Mouse (Mus musculus): Measurements from ENCODE around the gene Hk1. TPM values are rescaled to one million over a fixed set of nuclear protein-coding genes. Genes with fewer than 3 reads are reported as not detected.

The Hk1 gene
- polyA plus RNA-seq, 1 experiment from 2014 or later = 31.4 TPM

DNA sequence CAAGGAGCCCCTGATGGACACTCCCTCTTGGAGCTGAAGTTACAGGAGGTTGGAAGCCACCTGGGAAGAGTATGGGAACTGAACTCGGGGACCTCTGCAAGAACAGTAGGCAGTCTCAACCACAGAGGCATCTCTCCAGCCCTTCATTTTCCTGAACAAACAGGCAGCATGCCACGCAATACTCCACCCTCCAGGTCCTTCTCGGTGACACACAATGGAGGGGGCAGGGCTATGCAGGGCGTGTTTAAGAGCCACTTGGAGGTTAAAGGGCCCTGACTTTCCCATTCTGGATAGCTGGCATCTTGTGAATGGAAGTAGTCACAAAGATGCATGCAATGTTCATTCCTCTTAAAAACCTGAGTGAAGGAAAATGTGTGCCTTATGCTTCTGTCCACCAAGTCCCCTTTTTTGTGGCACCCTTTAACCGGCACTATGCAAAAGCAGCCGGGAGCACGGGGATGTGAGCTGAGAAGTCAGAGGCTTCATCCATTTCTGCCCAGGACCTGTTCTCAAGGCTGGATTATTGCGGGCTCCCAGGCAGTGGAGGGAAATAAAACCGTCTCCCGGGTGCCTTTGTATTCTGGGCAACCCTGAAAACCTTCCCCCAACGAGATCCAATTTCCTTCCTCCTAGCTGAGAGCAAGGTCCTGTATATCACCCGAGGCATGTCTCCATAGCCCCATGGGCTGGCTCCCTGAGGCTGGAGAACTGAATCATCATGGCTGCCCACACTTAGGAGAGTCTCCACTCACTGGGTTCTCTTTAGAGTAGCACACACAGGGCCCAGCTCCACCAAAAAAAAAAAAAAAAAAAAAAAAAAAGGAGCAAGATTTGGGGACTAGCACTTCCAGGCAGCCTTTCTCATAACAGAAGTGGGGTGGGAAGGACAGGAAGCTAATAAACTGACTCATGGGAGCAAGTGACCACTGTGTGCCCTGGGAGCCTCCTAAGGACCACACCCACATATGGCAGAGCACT is 42.8 kb downstream of the Hk1 start:
- H3K4me3 ChIP-seq (ENCODE audit: low read length) = no peak overlapping the region
- ATAC-seq (ENCODE audit: low FRiP score, low TSS enrichment) = no peak
- no peak overlapping the region for H3K4me2 ChIP-seq (replicated peaks; ENCODE audit: low read depth, low read length)
- H3K4me1 ChIP-seq (ENCODE audit: control insufficient read depth, insufficient read depth, low read length) = peaks cover 37% of the 10 kb centered on the region; the same call in 1 of the 2 replicates
- no peaks in the 10 kb centered on the region for H3K9me3 ChIP-seq (ENCODE audit: control insufficient read depth, low read length)
- no peak overlapping the region for H3K9ac ChIP-seq (ENCODE audit: low read depth, low read length)
- no peaks in the 10 kb centered on the region for H3K36me3 ChIP-seq (ENCODE audit: control insufficient read depth, insufficient read depth, low read length)
- 20% methylated on average over 12 of the region's 12 CpGs for WGBS
- H3K27ac ChIP-seq (ENCODE audit: low read depth, low read length) = peak overlapping the region; percentile 33; the same call in 1 of the 2 replicates
- no peaks in the 10 kb centered on the region for H3K27me3 ChIP-seq (ENCODE audit: control insufficient read depth, insufficient read depth, low read length)

DNA sequence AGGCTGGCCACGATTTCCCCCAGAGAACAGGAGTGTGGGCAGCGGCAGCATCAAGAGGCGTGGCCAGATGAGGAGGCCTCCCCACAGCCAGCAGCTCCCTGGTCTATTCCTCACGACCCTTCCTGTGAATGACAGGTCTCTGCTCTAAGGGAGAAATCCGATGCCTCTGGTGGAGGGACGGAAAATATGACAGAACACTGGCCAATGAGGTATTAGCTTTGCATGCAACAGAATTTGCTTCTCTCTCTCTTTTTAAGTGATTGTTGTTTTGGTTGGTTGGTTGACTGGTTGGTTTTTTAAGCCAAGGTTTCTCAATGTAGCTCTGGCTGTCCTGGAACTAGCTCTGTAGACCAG is 44.3 kb downstream of the Hk1 start:
- Histone ChIP-seq H3K27ac (ENCODE audit: low read depth, low read length) (no peak overlapping the region), H3K9ac (ENCODE audit: low read depth, low read length) (no peak overlapping the region), H3K36me3 (ENCODE audit: control insufficient read depth, insufficient read depth, low read length) (no peaks in the 10 kb centered on the region), H3K4me3 (ENCODE audit: low read length) (no peak overlapping the region), H3K9me3 (ENCODE audit: control insufficient read depth, low read length) (no peaks in the 10 kb centered on the region), H3K4me2 (replicated peaks; ENCODE audit: low read depth, low read length) (no peak overlapping the region), H3K27me3 (ENCODE audit: control insufficient read depth, insufficient read depth, low read length) (no peaks in the 10 kb centered on the region), H3K4me1 (ENCODE audit: control insufficient read depth, insufficient read depth, low read length) (peaks cover 38% of the 10 kb centered on the region)
- ATAC-seq (ENCODE audit: low FRiP score, low TSS enrichment) = no peak
- WGBS = 24% methylated on average over 6 of the region's 6 CpGs

DNA sequence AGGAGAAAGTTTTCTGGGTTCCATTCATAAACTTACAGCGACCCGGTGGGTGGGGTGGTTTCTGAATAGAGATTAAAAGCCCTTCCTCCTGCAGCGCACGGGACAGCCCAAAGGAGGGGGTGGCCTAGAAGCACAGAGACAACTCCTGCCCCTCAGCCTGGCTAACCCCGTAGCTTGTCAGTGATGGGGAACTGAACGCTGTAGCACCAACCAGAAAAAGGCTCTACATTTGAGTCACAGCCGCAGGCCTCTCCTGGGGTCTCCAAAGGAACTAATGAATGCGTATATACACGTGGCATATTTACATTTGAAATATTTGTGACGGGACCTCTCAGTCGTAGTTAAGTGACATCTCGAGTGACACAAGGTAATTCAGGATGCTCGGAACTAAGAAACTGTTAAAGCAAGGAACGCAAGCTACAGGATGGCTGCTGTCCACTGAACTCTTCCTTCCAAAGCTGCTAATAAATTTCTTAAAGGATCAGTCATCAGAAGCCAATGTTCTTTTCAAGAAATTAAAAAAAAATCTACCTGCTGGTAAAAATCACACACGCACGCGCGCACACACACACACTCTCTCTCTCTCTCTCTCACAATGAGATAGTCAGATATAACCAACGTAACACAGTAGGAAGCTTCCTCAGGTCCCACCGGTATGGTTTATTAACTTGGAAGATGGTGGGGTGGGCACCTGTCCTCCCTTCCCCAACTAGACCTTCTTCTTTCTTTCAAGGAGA is 44.9 kb downstream of the Hk1 start:
- Histone ChIP-seq H3K4me1 (ENCODE audit: control insufficient read depth, insufficient read depth, low read length) (peaks cover 41% of the 10 kb centered on the region), H3K9ac (ENCODE audit: low read depth, low read length) (no peak overlapping the region), H3K4me3 (ENCODE audit: low read length) (no peak overlapping the region), H3K27ac (ENCODE audit: low read depth, low read length) (no peak overlapping the region), H3K4me2 (replicated peaks; ENCODE audit: low read depth, low read length) (no peak overlapping the region), H3K9me3 (ENCODE audit: control insufficient read depth, low read length) (no peaks in the 10 kb centered on the region), H3K36me3 (ENCODE audit: control insufficient read depth, insufficient read depth, low read length) (no peaks in the 10 kb centered on the region), H3K27me3 (ENCODE audit: control insufficient read depth, insufficient read depth, low read length) (no peaks in the 10 kb centered on the region)
- 66% methylated on average over 20 of the region's 20 CpGs for WGBS
- ATAC-seq (ENCODE audit: low FRiP score, low TSS enrichment) = no peak

- WGBS = 83% methylated on average over 14 of the region's 14 CpGs
- Histone ChIP-seq H3K4me3 (ENCODE audit: low read length) (no peak overlapping the region), H3K27ac (ENCODE audit: low read depth, low read length) (no peak overlapping the region), H3K36me3 (ENCODE audit: control insufficient read depth, insufficient read depth, low read length) (no peaks in the 10 kb centered on the region), H3K9ac (ENCODE audit: low read depth, low read length) (no peak overlapping the region), H3K4me2 (replicated peaks; ENCODE audit: low read depth, low read length) (no peak overlapping the region), H3K4me1 (ENCODE audit: control insufficient read depth, insufficient read depth, low read length) (peaks cover 33% of the 10 kb centered on the region), H3K9me3 (ENCODE audit: control insufficient read depth, low read length) (no peaks in the 10 kb centered on the region), H3K27me3 (ENCODE audit: control insufficient read depth, insufficient read depth, low read length) (no peaks in the 10 kb centered on the region)
- no peak for ATAC-seq (ENCODE audit: low FRiP score, low TSS enrichment)
Measured at GRCm38 (mm10) chr10:62333269-62333668, 46.4 kb downstream of the Hk1 start.

DNA sequence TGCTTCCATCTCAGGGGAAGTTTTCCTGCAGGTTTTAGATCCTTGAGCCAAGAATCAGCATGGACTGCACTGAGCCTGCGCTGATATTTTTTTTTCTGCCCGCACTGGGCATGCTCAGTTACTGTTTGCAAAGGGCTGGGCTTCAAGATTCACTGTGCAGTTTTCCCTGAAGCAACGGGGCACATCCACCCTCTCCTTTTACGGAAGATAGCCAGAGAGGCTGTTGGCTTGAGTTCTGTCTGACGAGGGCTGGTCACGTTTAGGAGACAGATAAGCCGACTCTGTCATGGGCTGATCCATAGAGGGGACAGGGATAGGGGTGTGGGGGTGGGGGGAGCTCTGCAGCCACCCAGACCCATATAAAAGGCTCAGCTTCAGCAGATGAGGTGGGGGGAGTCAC is 47.2 kb downstream of the Hk1 start:
- no peak overlapping the region for H3K9ac ChIP-seq (ENCODE audit: low read depth, low read length)
- no peaks in the 10 kb centered on the region for H3K36me3 ChIP-seq (ENCODE audit: control insufficient read depth, insufficient read depth, low read length)
- H3K4me1 ChIP-seq (ENCODE audit: control insufficient read depth, insufficient read depth, low read length) = peaks cover 29% of the 10 kb centered on the region
- H3K27me3 ChIP-seq (ENCODE audit: control insufficient read depth, insufficient read depth, low read length) = no peaks in the 10 kb centered on the region
- ATAC-seq (ENCODE audit: low FRiP score, low TSS enrichment) = peak; percentile 24; the same call in 1 of the 2 replicates
- H3K4me3 ChIP-seq (ENCODE audit: low read length) = no peak overlapping the region
- no peak overlapping the region for H3K27ac ChIP-seq (ENCODE audit: low read depth, low read length)
- H3K9me3 ChIP-seq (ENCODE audit: control insufficient read depth, low read length) = no peaks in the 10 kb centered on the region
- WGBS = 28% methylated on average over 7 of the region's 7 CpGs
- 0 out of 2 replicates have a peak overlapping the region, but pooled peaks have one; percentile 13 for H3K4me2 ChIP-seq (replicated peaks; ENCODE audit: low read depth, low read length)

DNA sequence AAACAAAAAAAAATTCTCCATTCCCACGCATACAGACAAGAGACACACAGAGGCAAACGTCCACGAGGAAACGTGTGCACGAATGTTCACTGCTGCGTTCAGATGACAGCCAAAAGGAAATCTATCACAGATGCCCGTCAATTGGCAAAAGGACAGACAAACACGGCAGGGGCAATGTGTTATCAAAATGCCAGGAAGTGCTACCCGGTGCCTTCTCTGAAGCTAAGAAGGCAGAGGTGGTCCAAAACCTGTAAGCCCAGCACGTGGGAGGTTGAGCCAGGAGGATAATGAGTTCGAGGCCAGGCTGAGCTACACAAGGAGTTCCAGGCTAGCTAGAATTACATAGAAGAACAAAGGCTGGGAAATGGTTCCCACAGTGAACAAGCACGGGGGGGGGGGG is 47.9 kb downstream of the Hk1 start:
- Histone ChIP-seq H3K4me2 (replicated peaks; ENCODE audit: low read depth, low read length) (no peak overlapping the region), H3K27me3 (ENCODE audit: control insufficient read depth, insufficient read depth, low read length) (no peaks in the 10 kb centered on the region), H3K4me3 (ENCODE audit: low read length) (no peak overlapping the region), H3K36me3 (ENCODE audit: control insufficient read depth, insufficient read depth, low read length) (no peaks in the 10 kb centered on the region), H3K9ac (ENCODE audit: low read depth, low read length) (no peak overlapping the region), H3K4me1 (ENCODE audit: control insufficient read depth, insufficient read depth, low read length) (peaks cover 27% of the 10 kb centered on the region), H3K9me3 (ENCODE audit: control insufficient read depth, low read length) (no peaks in the 10 kb centered on the region), H3K27ac (ENCODE audit: low read depth, low read length) (no peak overlapping the region)
- 78% methylated on average over 12 of the region's 12 CpGs for WGBS
- ATAC-seq (ENCODE audit: low FRiP score, low TSS enrichment) = no peak

DNA sequence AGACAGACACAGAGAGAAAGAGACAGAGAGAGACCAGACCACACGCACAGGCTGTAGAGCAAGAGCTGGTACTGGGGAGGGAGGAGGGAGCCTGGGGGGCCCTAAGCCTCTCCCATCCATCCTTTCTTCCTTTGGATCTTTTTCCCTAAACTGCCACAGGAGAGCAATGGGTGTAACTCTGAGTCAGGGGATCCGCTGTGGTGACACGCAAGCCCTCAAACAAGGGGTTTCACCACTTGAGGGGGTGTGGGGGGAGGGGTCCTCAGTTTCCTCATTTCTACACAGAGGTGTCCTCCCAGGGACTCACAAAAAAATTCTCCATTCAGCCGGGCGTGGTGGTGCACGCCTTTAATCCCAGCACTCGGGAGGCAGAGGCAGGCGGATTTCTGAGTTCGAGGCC is 48.4 kb downstream of the Hk1 start:
- H3K4me1 ChIP-seq (ENCODE audit: control insufficient read depth, insufficient read depth, low read length) = peaks cover 22% of the 10 kb centered on the region
- ATAC-seq (ENCODE audit: low FRiP score, low TSS enrichment) = no peak
- H3K36me3 ChIP-seq (ENCODE audit: control insufficient read depth, insufficient read depth, low read length) = no peaks in the 10 kb centered on the region
- H3K9me3 ChIP-seq (ENCODE audit: control insufficient read depth, low read length) = no peaks in the 10 kb centered on the region
- H3K27ac ChIP-seq (ENCODE audit: low read depth, low read length) = no peak overlapping the region
- WGBS = 92% methylated on average over 9 of the region's 9 CpGs
- no peak overlapping the region for H3K4me2 ChIP-seq (replicated peaks; ENCODE audit: low read depth, low read length)
- H3K4me3 ChIP-seq (ENCODE audit: low read length) = no peak overlapping the region
- H3K27me3 ChIP-seq (ENCODE audit: control insufficient read depth, insufficient read depth, low read length) = no peaks in the 10 kb centered on the region
- H3K9ac ChIP-seq (ENCODE audit: low read depth, low read length) = no peak overlapping the region

DNA sequence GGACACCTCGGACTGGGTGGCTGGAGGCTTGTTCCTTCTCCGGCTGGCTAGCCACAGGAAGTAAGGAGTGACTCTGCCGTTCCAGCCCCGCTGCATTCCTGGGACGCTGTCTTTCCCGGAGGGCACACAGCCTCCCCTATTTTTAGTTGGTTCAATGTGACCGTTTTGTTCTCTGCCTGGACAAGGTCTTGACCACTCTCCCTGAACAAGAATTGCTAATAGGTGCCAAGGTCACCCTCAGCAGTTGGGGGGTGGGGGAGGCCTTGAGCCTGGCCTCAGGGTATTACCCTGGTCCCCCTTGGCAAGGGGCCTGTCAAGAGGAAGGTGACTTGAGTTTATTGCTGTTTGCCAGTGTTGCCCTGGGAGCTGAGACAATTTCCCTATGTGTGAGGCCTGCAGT is 49.9 kb downstream of the Hk1 start:
- Histone ChIP-seq H3K27me3 (ENCODE audit: control insufficient read depth, insufficient read depth, low read length) (no peaks in the 10 kb centered on the region), H3K36me3 (ENCODE audit: control insufficient read depth, insufficient read depth, low read length) (no peaks in the 10 kb centered on the region), H3K27ac (ENCODE audit: low read depth, low read length) (peak overlapping the region; percentile 73), H3K9ac (ENCODE audit: low read depth, low read length) (no peak overlapping the region), H3K9me3 (ENCODE audit: control insufficient read depth, low read length) (no peaks in the 10 kb centered on the region), H3K4me3 (ENCODE audit: low read length) (no peak overlapping the region), H3K4me1 (ENCODE audit: control insufficient read depth, insufficient read depth, low read length) (peaks cover 16% of the 10 kb centered on the region), H3K4me2 (replicated peaks; ENCODE audit: low read depth, low read length) (no peak overlapping the region)
- WGBS = 34% methylated on average over 7 of the region's 7 CpGs
- no peak for ATAC-seq (ENCODE audit: low FRiP score, low TSS enrichment)

GRCm38 (mm10) chr10:62328886-62329412 is 50.8 kb downstream of the Hk1 start:
- Histone ChIP-seq H3K9ac (ENCODE audit: low read depth, low read length) (no peak overlapping the region), H3K27ac (ENCODE audit: low read depth, low read length) (no peak overlapping the region), H3K4me2 (replicated peaks; ENCODE audit: low read depth, low read length) (no peak overlapping the region), H3K36me3 (ENCODE audit: control insufficient read depth, insufficient read depth, low read length) (no peaks in the 10 kb centered on the region), H3K4me3 (ENCODE audit: low read length) (no peak overlapping the region), H3K27me3 (ENCODE audit: control insufficient read depth, insufficient read depth, low read length) (no peaks in the 10 kb centered on the region), H3K4me1 (ENCODE audit: control insufficient read depth, insufficient read depth, low read length) (peaks cover 16% of the 10 kb centered on the region), H3K9me3 (ENCODE audit: control insufficient read depth, low read length) (no peaks in the 10 kb centered on the region)
- no peak for ATAC-seq (ENCODE audit: low FRiP score, low TSS enrichment)
- 89% methylated on average over 10 of the region's 10 CpGs for WGBS
